Mouse (Mus musculus) forebrain, embryonic 11.5 days (tissue): ENCODE data around the gene Rpl18a. TPM values are rescaled to one million over a fixed set of nuclear protein-coding genes. Genes with fewer than 3 reads are reported as not detected.
A peak's percentile ranks its signal among the peaks of the same experiment; 100 is the strongest.

Experiments
- ATAC-seq: fragments of 200-750 bp; cut with Nextera tagmentation; replicated peaks from 2 replicates; pipeline ENCODE4 v1.8.0; 2017; ENCODE audit warnings: moderate TSS enrichment; ENCODE audit not compliant: low FRiP score
- DNase-seq: peaks from one replicate; pipeline ENCODE4 v3.0.0-alpha.2; 2017; ENCODE audit warnings: low spot score
- H3K27ac ChIP-seq: fragments of 300-500 bp; sonication (generic); 2 replicates; pipeline ENCODE4 v1.5.1; 2014; ENCODE audit warnings: low read depth, low read length
- H3K27me3 ChIP-seq: fragments of 300-500 bp; sonication (generic); 2 replicates; pipeline ENCODE4 v1.6.1; 2014; ENCODE audit warnings: mild to moderate bottlenecking, low read length, mixed read lengths; ENCODE audit not compliant: control insufficient read depth, insufficient read depth
- H3K36me3 ChIP-seq: fragments of 300-500 bp; sonication (generic); 2 replicates; pipeline ENCODE4 v1.6.1; 2014; ENCODE audit warnings: mild to moderate bottlenecking, low read length, moderate library complexity, mixed read lengths; ENCODE audit not compliant: control insufficient read depth, insufficient read depth
- H3K4me1 ChIP-seq: fragments of 300-500 bp; sonication (generic); replicated peaks from 2 replicates; pipeline ENCODE4 v1.6.1; 2014; ENCODE audit warnings: low read length, mixed read lengths; ENCODE audit not compliant: control insufficient read depth, insufficient read depth
- H3K4me2 ChIP-seq: fragments of 300-500 bp; sonication (generic); 2 replicates; pipeline ENCODE4 v1.6.1; 2014; ENCODE audit warnings: low read depth, mild to moderate bottlenecking, low read length, moderate library complexity, mixed read lengths; ENCODE audit not compliant: severe bottlenecking
- H3K4me3 ChIP-seq: fragments of 300-500 bp; sonication (generic); 2 replicates; pipeline ENCODE4 v1.5.1; 2014; ENCODE audit warnings: low read depth, low read length
- H3K9ac ChIP-seq: fragments of 300-500 bp; sonication (generic); 2 replicates; pipeline ENCODE4 v1.6.1; 2014; ENCODE audit warnings: low read length
- H3K9me3 ChIP-seq: fragments of 300-500 bp; sonication (generic); 2 replicates; pipeline ENCODE4 v1.6.1; 2016; ENCODE audit warnings: low read length, mixed read lengths; ENCODE audit not compliant: control insufficient read depth
- WGBS: fragments of 180-500 bp; shearing (Covaris S2); extraction: QIAGEN DNeasy Blood & Tissue Kit; methylation state at CpG from one replicate; pipeline ENCODE4 v1.1.7; 2014; 5-methylcytosine and 5-hydroxymethylcytosine counted together
- microRNA counts: library from miRNA; unstranded; fragments of <30 nt; microRNA quantifications from one replicate; lab custom pipeline; 2015
- microRNA-seq: library from miRNA; unstranded; fragments of <30 nt; microRNA quantifications from one replicate; pipeline ENCODE4, GENCODE M21; 2016; ENCODE audit not compliant: insufficient number of aligned reads
- polyA plus RNA-seq: library from polyadenylated mRNA; unstranded; fragments of >200 nt; fragmentation: Nextera tagmentation; extraction: Ambion mirVana; gene quantifications from 2 replicates; pipeline ENCODE4 v1.2.1, GENCODE M21; 2014

Gene Rpl18a
- polyA plus RNA-seq, 1 experiment from 2014 or later = 2,879 TPM

DNA sequence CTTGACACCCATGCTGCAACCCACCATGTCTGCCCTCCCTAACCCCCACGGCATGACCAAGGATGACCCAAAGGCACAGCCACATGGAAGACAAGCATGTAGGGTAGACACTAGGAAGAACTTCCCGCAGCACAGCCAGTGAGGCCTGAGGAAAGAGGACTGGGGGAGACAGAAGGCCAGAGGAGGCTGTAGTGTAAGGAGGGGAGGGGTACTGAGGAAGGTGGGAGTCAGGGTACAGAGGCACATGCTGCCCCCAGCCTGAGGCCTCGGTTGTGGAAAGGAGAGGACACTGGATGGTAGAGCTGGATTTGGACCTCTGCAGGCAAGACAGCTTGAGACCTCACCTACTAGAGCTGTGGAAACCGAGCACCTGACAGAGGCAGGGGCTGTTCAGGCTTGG is 46.3 kb downstream of the Rpl18a start:
- H3K4me1 ChIP-seq = no peaks in the 10 kb centered on the region
- H3K4me3 ChIP-seq = no peak overlapping the region
- no peak overlapping the region for H3K9ac ChIP-seq
- H3K4me2 ChIP-seq = no peak overlapping the region
- H3K27me3 ChIP-seq = no peaks in the 10 kb centered on the region; the same call in 1 of the 2 replicates
- ATAC-seq = no peak
- WGBS = 85% methylated on average over 4 of the region's 4 CpGs
- DNase-seq = no peak
- H3K36me3 ChIP-seq = no peaks in the 10 kb centered on the region
- no peak overlapping the region for H3K27ac ChIP-seq
- no peaks in the 10 kb centered on the region for H3K9me3 ChIP-seq

DNA sequence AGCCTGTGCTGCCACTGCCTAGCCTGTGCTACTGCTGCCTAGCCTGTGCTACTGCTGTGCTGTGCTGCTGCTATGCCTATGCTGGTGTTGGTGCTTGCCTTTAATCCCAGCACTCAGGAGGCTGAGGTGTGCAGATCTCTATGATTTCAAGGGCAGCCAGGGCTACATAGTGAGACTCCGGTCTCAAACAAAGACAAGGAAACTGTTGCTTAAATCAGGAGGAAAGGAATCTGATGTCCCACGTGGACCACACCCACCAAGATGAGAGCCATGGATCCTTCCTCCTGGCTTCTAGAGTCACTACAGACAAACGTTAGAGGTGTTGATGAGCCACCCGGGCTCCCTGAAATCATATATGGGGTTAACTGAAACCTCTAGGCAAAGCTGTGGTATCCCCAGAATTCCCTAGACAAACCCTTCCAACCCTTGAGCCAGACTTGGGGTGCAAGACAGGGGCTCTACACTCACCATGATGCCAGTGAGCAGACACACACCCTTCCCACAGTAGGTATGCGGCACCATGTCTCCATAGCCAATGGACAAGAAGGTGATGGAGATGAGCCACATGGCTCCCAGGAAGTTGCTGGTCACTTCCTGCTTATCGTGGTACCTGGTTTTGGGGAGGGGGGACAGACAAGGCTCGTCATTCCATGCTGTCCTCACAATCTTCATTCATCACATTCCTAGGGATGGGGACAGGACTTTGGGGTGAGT is 46.9 kb downstream of the Rpl18a start:
- no peaks in the 10 kb centered on the region for H3K27me3 ChIP-seq
- no peak overlapping the region for H3K9ac ChIP-seq
- no peaks in the 10 kb centered on the region for H3K4me1 ChIP-seq
- no peaks in the 10 kb centered on the region for H3K9me3 ChIP-seq
- no peak for DNase-seq
- no peaks in the 10 kb centered on the region for H3K36me3 ChIP-seq
- ATAC-seq = no peak
- no peak overlapping the region for H3K4me2 ChIP-seq
- H3K4me3 ChIP-seq = no peak overlapping the region
- no peak overlapping the region for H3K27ac ChIP-seq
- 76% methylated on average over 7 of the region's 7 CpGs for WGBS

GRCm38 (mm10) chr8:70849333-70849990 is 47.8 kb downstream of the Rpl18a start:
- no peaks in the 10 kb centered on the region for H3K4me1 ChIP-seq
- no peak overlapping the region for H3K4me2 ChIP-seq
- 82% methylated on average over 3 of the region's 3 CpGs for WGBS
- H3K27me3 ChIP-seq = no peaks in the 10 kb centered on the region
- H3K27ac ChIP-seq = no peak overlapping the region
- no peak overlapping the region for H3K4me3 ChIP-seq
- H3K9me3 ChIP-seq = no peaks in the 10 kb centered on the region
- H3K9ac ChIP-seq = no peak overlapping the region
- ATAC-seq (no peak), DNase-seq (no peak)
- H3K36me3 ChIP-seq = no peaks in the 10 kb centered on the region

- DNase-seq (peak; percentile 49), ATAC-seq (no peak)
- Histone ChIP-seq H3K9me3 (no peaks in the 10 kb centered on the region), H3K4me3 (no peak overlapping the region), H3K4me2 (no peak overlapping the region), H3K4me1 (no peaks in the 10 kb centered on the region), H3K36me3 (no peaks in the 10 kb centered on the region), H3K9ac (no peak overlapping the region), H3K27ac (no peak overlapping the region), H3K27me3 (no peaks in the 10 kb centered on the region)
- WGBS = 47% methylated on average over 15 of the region's 15 CpGs
These were observed 50.6 kb downstream of the Rpl18a start for GRCm38 (mm10) chr8:70846371-70847154.

DNA sequence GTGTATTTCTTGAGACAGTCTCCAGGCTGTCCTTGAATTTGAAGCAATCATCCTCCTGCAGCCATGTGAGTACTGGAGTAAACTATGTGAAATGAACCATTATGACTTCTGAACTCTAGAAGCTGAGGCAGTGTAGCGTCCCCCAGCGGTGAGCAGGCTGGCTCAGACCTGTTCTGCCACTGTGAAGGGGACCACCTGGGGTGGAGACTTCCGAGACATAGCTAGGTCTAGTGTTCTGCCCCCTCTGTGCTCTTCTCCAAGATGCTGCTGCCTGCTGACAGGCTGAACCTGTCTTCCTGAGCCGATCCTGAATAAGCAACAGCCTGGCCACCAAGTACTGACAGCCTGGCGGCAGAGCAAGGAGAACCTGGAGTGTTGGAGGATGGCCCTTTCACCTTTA is 52.1 kb downstream of the Rpl18a start:
- Histone ChIP-seq H3K4me2 (no peak overlapping the region), H3K36me3 (no peaks in the 10 kb centered on the region), H3K4me3 (no peak overlapping the region), H3K4me1 (0 out of 2 replicates have a peak, but pooled peaks cover 2% of the 10 kb centered on the region), H3K9ac (no peak overlapping the region), H3K27me3 (no peaks in the 10 kb centered on the region), H3K9me3 (no peaks in the 10 kb centered on the region), H3K27ac (no peak overlapping the region)
- WGBS = 44% methylated on average over 5 of the region's 5 CpGs
- DNase-seq (no peak), ATAC-seq (no peak)

MicroRNAs encoded within 50 kb of the gene (microRNA counts, 519-probe panel; counts per million panel counts)
- 31.2 counts per million for microRNA mmu-miR-1969 (lab: Ali Mortazavi, UCI)

Small RNA genes within 50 kb of the gene (microRNA-seq; reads per million reads assigned to microRNA genes)
- gene Mir1969 (9.3 reads per million, percentile 3 among the genes with 10 or more reads in this experiment), gene Mir7067 (not detected)

Other genes starting within 250 kb of the Rpl18a start
- 70.9 and 73.8 TPM in 2 replicates for gene Pgpep1, start 237.0 kb downstream of the Rpl18a start, polyA plus RNA-seq
- 318 and 346 TPM in 2 replicates for gene Lsm4, start 224.2 kb downstream of the Rpl18a start, polyA plus RNA-seq
- 128 and 157 TPM in 2 replicates for gene Jund, start 198.5 kb downstream of the Rpl18a start, polyA plus RNA-seq
- not detected in 2 replicates for gene Iqcn, start 194.0 kb downstream of the Rpl18a start, polyA plus RNA-seq
- not detected in 2 replicates for gene Gm3336, start 178.9 kb downstream of the Rpl18a start, polyA plus RNA-seq
- 0.13 and 0.37 TPM in 2 replicates for gene Pde4c, start 173.7 kb downstream of the Rpl18a start, polyA plus RNA-seq
- 42.7 and 49.7 TPM in 2 replicates for gene Rab3a, start 142.7 kb downstream of the Rpl18a start, polyA plus RNA-seq
- 31.0 and 34.1 TPM in 2 replicates for gene Mpv17l2, start 136.5 kb downstream of the Rpl18a start, polyA plus RNA-seq
- gene Pik3r2, start 120.7 kb downstream of the Rpl18a start, polyA plus RNA-seq = 58.9 and 61.6 TPM in 2 replicates
- gene Mast3, start 92.4 kb downstream of the Rpl18a start, polyA plus RNA-seq = 15.9 and 17.4 TPM in 2 replicates
- gene Il12rb1, start 89.0 kb downstream of the Rpl18a start, polyA plus RNA-seq = not detected in 2 replicates
- 6.3 and 7.2 TPM in 2 replicates for gene Arrdc2, start 57.7 kb downstream of the Rpl18a start, polyA plus RNA-seq
- gene Kcnn1, start 34.2 kb downstream of the Rpl18a start, polyA plus RNA-seq = 9.0 and 13.4 TPM in 2 replicates
- gene Ccdc124, start 23.5 kb downstream of the Rpl18a start, polyA plus RNA-seq = 165 and 176 TPM in 2 replicates
- gene Slc5a5, start 4.7 kb downstream of the Rpl18a start, polyA plus RNA-seq = 0.43 and 0.44 TPM in 2 replicates
- 57.3 and 59.9 TPM in 2 replicates for gene Map1s, start 8.5 kb upstream of the Rpl18a start, polyA plus RNA-seq